Mouse (Mus musculus) heart, embryonic 12.5 days (tissue): ENCODE measurements around the gene Lrrn1. TPM values are rescaled to one million over a fixed set of nuclear protein-coding genes. Genes with fewer than 3 reads are reported as not detected.

ENCODE experiments used
- ATAC-seq: fragments of 200-750 bp; cut with Nextera tagmentation; 2 replicates; pipeline ENCODE4 v1.8.0; 2017; ENCODE audit warnings: moderate TSS enrichment, moderate library complexity; ENCODE audit not compliant: insufficient number of reproducible peaks, low FRiP score
- H3K27ac ChIP-seq: fragments of 300-500 bp; sonication (generic); 2 replicates; pipeline ENCODE4 v1.5.1; 2016; ENCODE audit warnings: mild to moderate bottlenecking, moderate library complexity; ENCODE audit not compliant: poor library complexity, severe bottlenecking
- H3K27me3 ChIP-seq: fragments of 300-500 bp; sonication (generic); replicated peaks from 2 replicates; pipeline ENCODE4 v1.6.1; 2016; ENCODE audit warnings: mild to moderate bottlenecking, moderate library complexity
- H3K36me3 ChIP-seq: fragments of 300-500 bp; sonication (generic); 2 replicates; pipeline ENCODE4 v1.6.1; 2016; ENCODE audit warnings: mild to moderate bottlenecking, moderate library complexity
- H3K4me1 ChIP-seq: fragments of 300-500 bp; sonication (generic); replicated peaks from 2 replicates; pipeline ENCODE4 v1.6.1; 2016; ENCODE audit warnings: mild to moderate bottlenecking
- H3K4me2 ChIP-seq: fragments of 300-500 bp; sonication (generic); 2 replicates; pipeline ENCODE4 v1.6.1; 2016; ENCODE audit warnings: mild to moderate bottlenecking, moderate library complexity
- H3K4me3 ChIP-seq: fragments of 300-500 bp; sonication (generic); 2 replicates; pipeline ENCODE4 v1.5.1; 2016; ENCODE audit warnings: mild to moderate bottlenecking
- H3K9ac ChIP-seq: fragments of 300-500 bp; sonication (generic); 2 replicates; pipeline ENCODE4 v1.6.1; 2016; ENCODE audit warnings: mild to moderate bottlenecking, moderate library complexity
- H3K9me3 ChIP-seq: fragments of 300-500 bp; sonication (generic); replicated peaks from 2 replicates; pipeline ENCODE4 v1.6.1; 2016; ENCODE audit warnings: mild to moderate bottlenecking, moderate library complexity
- WGBS: fragments of 180-500 bp; shearing (Covaris S2); methylation state at CpG from one replicate; pipeline ENCODE4 v1.1.7; 2016; 5-methylcytosine and 5-hydroxymethylcytosine counted together
- polyA plus RNA-seq: library from polyadenylated mRNA; unstranded; fragments of >200 nt; fragmentation: Nextera tagmentation; extraction: Ambion mirVana; gene quantifications from 2 replicates; pipeline ENCODE4 v1.2.1, GENCODE M21; 2016

Gene Lrrn1
- polyA plus RNA-seq, 1 experiment from 2014 or later, result 2.4 TPM

DNA sequence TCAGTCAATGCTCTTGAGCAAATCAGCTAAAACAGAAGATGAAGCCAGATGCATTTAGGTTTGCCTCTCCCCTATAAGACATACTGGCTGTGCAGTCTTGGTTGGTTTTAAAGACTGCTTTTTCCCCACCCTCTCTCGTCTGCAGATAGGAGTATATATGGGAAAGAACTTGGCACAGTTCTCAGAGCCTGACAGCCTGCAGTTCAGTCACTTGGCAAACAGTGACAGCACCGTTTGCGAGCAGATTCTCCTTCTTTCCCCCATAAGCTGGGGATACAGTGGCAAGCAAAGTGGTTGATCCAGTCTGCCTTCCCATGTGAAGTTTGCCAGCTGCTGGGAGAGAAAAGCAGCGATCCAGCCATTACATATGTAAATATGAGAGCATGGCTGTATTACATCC, 12.3 kb downstream of the Lrrn1 start:
- 64% methylated on average over 4 of the region's 4 CpGs for WGBS
- ATAC-seq, result no peak
- Histone ChIP-seq H3K4me2 (no peak overlapping the region), H3K36me3 (no peaks in the 10 kb centered on the region), H3K9me3 (0 out of 2 replicates have a peak, but pooled peaks cover 2% of the 10 kb centered on the region), H3K27ac (no peak overlapping the region), H3K27me3 (no peaks in the 10 kb centered on the region), H3K4me1 (no peaks in the 10 kb centered on the region), H3K4me3 (no peak overlapping the region), H3K9ac (no peak overlapping the region)

DNA sequence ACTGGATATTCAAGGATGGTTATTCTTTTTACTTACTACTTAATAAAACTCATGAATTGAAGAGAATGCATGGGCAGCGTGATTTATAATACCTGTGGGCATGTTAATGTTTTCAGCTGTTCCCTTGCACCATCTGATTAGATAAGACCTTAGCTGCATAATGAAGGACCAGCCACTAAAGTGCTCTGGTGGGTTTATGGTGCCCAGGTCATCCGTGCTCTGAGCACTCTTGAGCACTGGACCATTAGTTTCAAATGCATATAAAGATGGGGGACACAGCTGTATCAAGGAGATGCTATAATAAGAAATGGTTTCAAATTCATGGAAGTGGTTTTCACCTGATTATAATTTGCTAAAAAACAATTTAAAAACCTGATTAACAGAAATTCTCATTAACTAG, 16.7 kb downstream of the Lrrn1 start:
- no peaks in the 10 kb centered on the region for H3K4me1 ChIP-seq
- H3K36me3 ChIP-seq, result no peaks in the 10 kb centered on the region
- H3K9me3 ChIP-seq, result 0 out of 2 replicates have a peak, but pooled peaks cover 2% of the 10 kb centered on the region
- no peak overlapping the region for H3K27ac ChIP-seq
- no peak overlapping the region for H3K4me2 ChIP-seq
- no peaks in the 10 kb centered on the region for H3K27me3 ChIP-seq
- H3K9ac ChIP-seq, result no peak overlapping the region
- ATAC-seq, result no peak
- WGBS, result 61% methylated on average over 2 of the region's 2 CpGs
- H3K4me3 ChIP-seq, result no peak overlapping the region

DNA sequence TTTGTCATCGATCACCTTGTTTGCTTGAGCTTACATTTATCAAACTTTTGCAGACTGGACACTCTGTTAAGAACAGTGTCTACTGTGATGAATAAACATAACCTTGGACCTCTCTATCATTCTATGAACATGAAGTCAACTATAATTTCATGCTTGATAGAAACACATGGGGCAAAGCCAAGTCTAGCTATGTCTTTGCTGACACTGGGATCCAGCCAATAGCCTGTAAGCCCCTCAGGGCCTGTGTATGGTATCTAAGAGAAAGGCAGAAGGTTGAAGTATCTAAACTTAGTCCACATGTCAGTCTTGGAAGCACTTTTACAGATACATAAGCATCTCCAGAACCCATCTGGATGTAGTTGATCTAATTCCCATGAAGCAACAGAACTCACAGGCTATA, 22.9 kb downstream of the Lrrn1 start:
- H3K9me3 ChIP-seq, result no peaks in the 10 kb centered on the region
- no peak overlapping the region for H3K4me3 ChIP-seq
- H3K4me1 ChIP-seq, result no peaks in the 10 kb centered on the region
- no peak overlapping the region for H3K9ac ChIP-seq
- H3K4me2 ChIP-seq, result no peak overlapping the region
- no peak for ATAC-seq
- no peaks in the 10 kb centered on the region for H3K36me3 ChIP-seq
- no peaks in the 10 kb centered on the region for H3K27me3 ChIP-seq
- no peak overlapping the region for H3K27ac ChIP-seq
- 63% methylated on average over 1 of the region's 1 CpGs for WGBS

DNA sequence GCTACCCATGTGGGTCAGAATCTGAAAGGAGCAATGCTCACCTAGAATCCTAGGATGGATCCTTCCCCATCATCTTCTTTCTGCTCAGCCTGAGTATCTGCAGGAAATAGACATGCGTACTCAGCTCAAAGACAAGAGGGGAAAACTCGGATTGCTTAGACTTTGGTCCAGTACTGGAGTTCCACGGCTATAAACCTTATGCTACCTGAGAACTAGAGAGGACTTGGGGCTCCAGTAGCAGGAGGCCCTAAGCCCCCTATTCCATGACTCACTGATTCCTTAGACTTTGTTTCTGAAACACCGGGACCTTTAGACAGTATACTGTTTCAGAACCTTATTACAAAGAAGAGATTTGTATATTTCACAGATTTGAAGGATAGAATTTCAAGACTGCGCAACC, 25.8 kb downstream of the Lrrn1 start:
- no peak overlapping the region for H3K4me2 ChIP-seq
- 75% methylated on average over 5 of the region's 5 CpGs for WGBS
- H3K9me3 ChIP-seq, result no peaks in the 10 kb centered on the region
- no peak overlapping the region for H3K4me3 ChIP-seq
- no peaks in the 10 kb centered on the region for H3K27me3 ChIP-seq
- no peaks in the 10 kb centered on the region for H3K36me3 ChIP-seq
- no peak overlapping the region for H3K9ac ChIP-seq
- no peak overlapping the region for H3K27ac ChIP-seq
- ATAC-seq, result no peak
- H3K4me1 ChIP-seq, result no peaks in the 10 kb centered on the region

DNA sequence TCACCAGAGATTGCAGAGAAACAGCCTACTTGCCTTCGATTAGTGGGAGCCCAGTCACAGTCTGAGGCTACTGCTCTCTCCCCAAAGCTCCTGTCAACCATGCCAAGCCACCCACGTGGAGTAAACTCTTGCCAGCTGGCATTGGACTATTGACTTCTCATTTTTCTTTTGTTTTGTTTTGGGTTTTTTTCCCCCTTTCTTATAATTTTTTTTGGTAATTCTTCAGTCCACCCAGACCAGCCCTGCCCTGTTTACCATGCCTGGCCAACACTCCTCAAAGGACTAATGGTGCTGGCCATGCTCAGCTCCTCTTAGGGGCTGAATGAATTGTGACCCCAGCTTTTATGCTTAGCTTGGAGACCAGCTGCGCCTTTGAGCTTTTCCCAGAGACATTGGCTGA, 27.4 kb downstream of the Lrrn1 start:
- Histone ChIP-seq H3K9me3 (no peaks in the 10 kb centered on the region), H3K36me3 (no peaks in the 10 kb centered on the region), H3K27me3 (no peaks in the 10 kb centered on the region), H3K9ac (no peak overlapping the region), H3K27ac (no peak overlapping the region), H3K4me2 (no peak overlapping the region), H3K4me3 (no peak overlapping the region), H3K4me1 (no peaks in the 10 kb centered on the region)
- 62% methylated on average over 3 of the region's 3 CpGs for WGBS
- ATAC-seq, result no peak

DNA sequence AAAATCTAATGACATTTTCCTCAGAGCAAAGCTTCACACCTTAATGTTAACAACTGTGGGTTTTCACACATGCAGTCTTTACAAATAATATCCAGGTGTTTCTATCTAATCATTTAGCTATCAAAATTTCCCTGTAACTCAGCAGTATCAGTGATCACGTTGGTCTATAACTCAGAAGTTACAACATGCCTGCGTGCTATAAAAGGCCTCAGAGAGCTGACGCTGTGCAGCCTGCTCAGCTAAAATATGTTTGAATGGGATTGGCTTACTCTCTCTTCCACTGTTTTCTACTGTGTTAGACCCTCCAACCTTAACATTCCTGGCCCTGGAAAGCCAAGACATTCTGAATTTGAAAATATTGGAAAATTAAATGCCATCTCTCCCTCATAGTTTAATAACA, 28.2 kb downstream of the Lrrn1 start:
- 71% methylated on average over 3 of the region's 3 CpGs for WGBS

DNA sequence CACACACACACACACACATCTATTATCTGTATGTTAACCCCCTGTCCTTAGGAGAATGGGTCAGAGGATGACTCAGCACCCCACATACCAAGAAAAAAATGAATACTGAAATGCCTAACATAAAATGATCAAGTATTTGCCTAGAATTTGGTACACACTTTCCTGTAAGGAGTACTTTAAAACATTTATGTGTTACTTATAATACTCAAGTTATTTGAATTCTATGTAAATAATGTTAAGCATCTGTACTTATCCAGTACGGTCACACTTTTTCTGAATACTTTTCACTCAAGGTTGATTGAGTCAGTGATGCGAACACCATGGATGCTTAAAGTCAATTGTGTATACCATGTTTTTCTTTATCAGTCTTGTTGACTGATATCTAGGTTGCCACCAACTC, 32.7 kb downstream of the Lrrn1 start:
- 80% methylated on average over 2 of the region's 2 CpGs for WGBS
- Histone ChIP-seq H3K4me1 (no peaks in the 10 kb centered on the region), H3K9me3 (no peaks in the 10 kb centered on the region), H3K9ac (no peak overlapping the region), H3K27me3 (no peaks in the 10 kb centered on the region), H3K36me3 (no peaks in the 10 kb centered on the region), H3K27ac (no peak overlapping the region), H3K4me2 (no peak overlapping the region), H3K4me3 (no peak overlapping the region)
- ATAC-seq, result no peak

More for the DNA sequence above, 28.2 kb downstream of the Lrrn1 start:
- no peaks in the 10 kb centered on the region for H3K27me3 ChIP-seq
- no peaks in the 10 kb centered on the region for H3K4me1 ChIP-seq
- H3K9me3 ChIP-seq, result no peaks in the 10 kb centered on the region
- no peak overlapping the region for H3K27ac ChIP-seq
- H3K9ac ChIP-seq, result no peak overlapping the region
- H3K36me3 ChIP-seq, result no peaks in the 10 kb centered on the region
- no peak for ATAC-seq
- no peak overlapping the region for H3K4me2 ChIP-seq
- H3K4me3 ChIP-seq, result no peak overlapping the region

DNA sequence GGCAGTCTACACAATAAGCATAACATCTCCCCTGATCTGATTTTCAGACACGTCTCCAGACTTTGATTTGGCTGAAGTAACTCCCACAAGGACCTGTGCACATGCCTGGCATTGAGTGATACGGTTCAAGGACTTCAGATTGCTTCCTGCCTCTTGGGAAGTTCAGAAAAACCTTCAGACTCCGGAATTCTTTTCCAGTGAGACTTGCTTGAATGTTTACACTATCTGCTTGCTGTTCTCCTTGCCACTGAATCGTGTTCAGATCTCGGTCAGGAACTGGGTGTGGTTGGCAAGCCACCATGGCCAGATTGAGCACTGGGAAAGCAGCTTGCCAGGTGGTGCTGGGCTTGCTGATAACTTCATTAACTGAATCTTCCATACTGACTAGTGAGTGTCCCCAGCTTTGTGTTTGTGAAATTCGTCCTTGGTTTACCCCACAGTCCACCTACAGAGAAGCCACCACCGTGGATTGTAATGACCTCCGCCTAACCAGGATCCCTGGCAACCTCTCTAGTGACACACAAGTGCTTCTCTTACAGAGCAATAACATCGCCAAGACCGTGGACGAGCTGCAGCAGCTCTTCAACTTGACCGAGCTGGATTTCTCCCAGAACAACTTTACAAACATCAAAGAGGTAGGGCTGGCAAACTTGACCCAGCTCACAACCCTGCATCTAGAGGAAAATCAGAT, 37.5 kb downstream of the Lrrn1 start:
- Histone ChIP-seq H3K4me1 (no peaks in the 10 kb centered on the region), H3K27me3 (no peaks in the 10 kb centered on the region), H3K27ac (no peak overlapping the region), H3K4me2 (no peak overlapping the region), H3K9me3 (peaks cover 6% of the 10 kb centered on the region; the same call in 1 of the 2 replicates), H3K9ac (no peak overlapping the region), H3K36me3 (no peaks in the 10 kb centered on the region), H3K4me3 (no peak overlapping the region)
- ATAC-seq, result no peak
- 67% methylated on average over 12 of the region's 12 CpGs for WGBS

DNA sequence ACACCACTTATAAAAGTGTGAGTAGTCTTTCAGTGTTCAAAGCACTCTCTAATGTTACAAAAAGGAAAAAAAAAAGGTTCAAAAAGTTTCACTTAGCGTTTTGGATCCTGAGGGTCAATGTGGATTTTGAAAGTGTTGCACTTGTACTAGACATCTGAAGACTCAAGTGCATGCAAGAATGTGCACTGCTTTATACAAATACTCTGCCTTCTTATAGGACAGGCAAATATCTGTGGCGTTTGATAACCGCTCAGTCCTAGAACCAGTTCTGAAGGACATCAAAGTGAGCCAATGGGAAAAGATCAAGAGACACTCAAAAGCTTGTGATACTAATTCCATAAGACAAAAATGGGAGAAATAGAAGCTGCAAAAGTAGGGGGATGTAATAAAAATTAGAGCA, 45.0 kb downstream of the Lrrn1 start:
- Histone ChIP-seq H3K27ac (no peak overlapping the region), H3K27me3 (no peaks in the 10 kb centered on the region), H3K4me3 (no peak overlapping the region), H3K4me2 (no peak overlapping the region), H3K4me1 (no peaks in the 10 kb centered on the region), H3K9me3 (no peaks in the 10 kb centered on the region), H3K9ac (no peak overlapping the region), H3K36me3 (no peaks in the 10 kb centered on the region)
- 83% methylated on average over 3 of the region's 3 CpGs for WGBS
- ATAC-seq, result no peak

DNA sequence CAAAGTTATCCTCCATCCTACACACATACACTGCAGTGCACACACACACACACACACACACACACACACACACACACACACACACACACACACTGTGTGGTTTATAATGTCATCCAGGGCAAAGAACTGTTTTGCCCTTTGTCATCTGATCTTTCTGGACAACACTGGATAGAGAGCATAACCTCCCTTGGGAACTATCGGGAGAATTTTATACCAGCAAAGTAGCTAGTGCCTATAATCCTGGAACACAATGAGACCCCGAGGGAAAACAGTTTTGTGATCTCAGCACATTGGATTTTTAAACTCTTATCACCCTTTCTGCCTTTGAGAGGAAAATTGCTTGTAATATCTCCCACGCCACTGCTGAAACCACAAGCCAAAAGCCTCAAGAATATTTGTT, 45.8 kb downstream of the Lrrn1 start:
- Histone ChIP-seq H3K9me3 (no peaks in the 10 kb centered on the region), H3K4me1 (no peaks in the 10 kb centered on the region), H3K9ac (no peak overlapping the region), H3K36me3 (no peaks in the 10 kb centered on the region), H3K27ac (no peak overlapping the region), H3K27me3 (no peaks in the 10 kb centered on the region), H3K4me2 (no peak overlapping the region), H3K4me3 (no peak overlapping the region)
- WGBS, result 47% methylated on average over 3 of the region's 3 CpGs
- ATAC-seq, result no peak

DNA sequence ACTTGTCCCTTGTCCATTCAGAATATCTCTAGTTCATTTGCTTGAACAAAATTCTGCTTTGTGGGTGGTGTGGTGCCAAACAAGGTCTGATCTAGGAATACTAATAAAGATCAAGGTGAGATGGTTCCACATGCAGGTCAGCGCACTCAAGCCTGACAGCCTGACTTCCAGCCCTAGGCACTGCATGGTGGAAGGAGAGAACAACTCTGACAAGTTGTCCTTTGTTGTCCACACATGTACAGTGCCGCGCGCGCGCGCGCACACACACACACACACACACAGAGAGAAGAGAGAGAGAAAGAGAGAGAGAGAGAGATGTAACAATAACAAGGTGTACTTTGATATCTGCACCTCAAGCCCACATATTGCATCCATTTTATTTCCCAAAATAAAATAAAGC, 47.7 kb downstream of the Lrrn1 start:
- H3K9me3 ChIP-seq, result no peaks in the 10 kb centered on the region
- ATAC-seq, result no peak
- no peaks in the 10 kb centered on the region for H3K4me1 ChIP-seq
- no peak overlapping the region for H3K27ac ChIP-seq
- no peaks in the 10 kb centered on the region for H3K27me3 ChIP-seq
- no peaks in the 10 kb centered on the region for H3K36me3 ChIP-seq
- no peak overlapping the region for H3K4me3 ChIP-seq
- WGBS, result 98% methylated on average over 8 of the region's 8 CpGs
- H3K9ac ChIP-seq, result no peak overlapping the region
- H3K4me2 ChIP-seq, result no peak overlapping the region

DNA sequence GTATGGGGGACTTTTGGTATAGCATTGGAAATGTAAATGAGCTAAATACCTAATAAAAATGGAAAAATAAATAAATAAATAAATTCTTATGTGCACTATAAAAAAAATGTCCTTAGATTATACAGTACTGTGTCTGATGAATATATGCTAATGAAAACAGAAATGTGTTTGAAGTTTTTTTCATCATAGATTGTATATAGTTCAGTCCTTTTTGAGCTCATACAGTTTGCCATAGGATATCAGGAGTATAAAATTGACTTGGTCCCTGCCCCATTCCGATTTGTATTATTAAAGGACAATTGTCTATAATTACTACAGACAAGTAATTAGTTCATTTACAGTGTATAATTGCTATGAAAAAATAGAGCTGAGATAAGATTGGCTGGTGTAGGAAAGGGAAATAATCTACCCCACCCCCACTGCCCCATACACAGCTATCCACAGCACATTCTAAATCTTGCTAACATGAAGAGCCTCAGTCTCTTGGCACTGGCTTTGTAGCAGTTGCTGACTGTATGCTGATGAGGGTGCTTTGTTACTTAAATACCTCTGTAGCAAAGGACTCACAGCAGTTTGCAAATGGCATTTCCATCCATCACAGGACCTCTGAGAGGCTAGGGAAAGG, 54.3 kb downstream of the Lrrn1 start:
- H3K27me3 ChIP-seq, result no peaks in the 10 kb centered on the region
- H3K4me2 ChIP-seq, result no peak overlapping the region
- 81% methylated on average over 1 of the region's 1 CpGs for WGBS

More for the DNA sequence above, 54.3 kb downstream of the Lrrn1 start:
- H3K4me3 ChIP-seq, result no peak overlapping the region
- H3K4me1 ChIP-seq, result no peaks in the 10 kb centered on the region
- ATAC-seq, result no peak
- no peak overlapping the region for H3K27ac ChIP-seq
- H3K9me3 ChIP-seq, result no peaks in the 10 kb centered on the region
- no peak overlapping the region for H3K9ac ChIP-seq
- no peaks in the 10 kb centered on the region for H3K36me3 ChIP-seq
